Mouse (Mus musculus) ES-E14 (cell line): ENCODE data around the gene Celf5.

ENCODE experiments used
- CHD2 ChIP-seq: IDR thresholded peaks from 2 replicates; pipeline ENCODE4 v1.6.1; 2014; ENCODE audit warnings: mild to moderate bottlenecking, low read depth, low read length, inconsistent platforms
- MAFK ChIP-seq: IDR thresholded peaks from 2 replicates; pipeline ENCODE4 v1.6.1; 2014; ENCODE audit warnings: mild to moderate bottlenecking, low read depth, low read length, inconsistent platforms; ENCODE audit not compliant: insufficient read depth
- ZC3H11A ChIP-seq: IDR thresholded peaks from 2 replicates; pipeline ENCODE4 v1.6.1; 2012; ENCODE audit warnings: low read depth, mild to moderate bottlenecking, inconsistent platforms, low read length, borderline replicate concordance
- ZNF384 ChIP-seq: IDR thresholded peaks from 2 replicates; pipeline ENCODE4 v1.6.1; 2012; ENCODE audit warnings: low read depth, low read length, inconsistent platforms

DNA sequence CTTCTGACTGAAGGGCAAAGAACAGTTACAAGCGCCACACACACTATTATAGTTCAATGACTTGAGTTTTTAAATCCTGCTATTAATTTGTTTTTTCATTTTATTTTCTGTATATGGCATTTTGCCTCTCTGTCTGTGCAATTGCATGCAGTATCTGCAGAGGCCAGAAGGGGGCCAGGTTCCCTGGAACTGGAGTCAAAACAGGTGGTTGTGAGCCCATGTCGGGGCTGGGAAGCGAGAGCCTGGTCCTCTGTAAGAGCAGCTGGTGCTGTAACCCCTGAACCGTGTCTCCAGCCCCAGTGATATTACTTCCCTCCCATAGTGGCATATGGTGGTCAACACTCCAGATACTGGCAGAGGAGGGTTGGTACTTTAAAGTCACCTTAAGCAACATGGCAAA, 36.0 kb upstream of the Celf5 start:
- TF ChIP-seq ZNF384 (no peak), CHD2 (no peak), MAFK (no peak), ZC3H11A (no peak)
